Mouse (Mus musculus) urinary bladder, adult 18-20 months (tissue): Measurements from ENCODE around the gene Tesmin.

ENCODE experiments used
- DNase-seq, 2 experiments: peaks; one replicate each; pipeline ENCODE4 v3.0.0; 2022; ENCODE audit warnings: low spot score in 2 of 2, mixed read lengths in 2 of 2

Tesmin gene

GRCm38 (mm10) chr19:3440667-3441066 lies 52.0 kb downstream of the Tesmin start:
- no peak for DNase-seq

- DNase-seq: no peak
Measured at GRCm38 (mm10) chr19:3441092-3441491, 52.4 kb downstream of the Tesmin start.

GRCm38 (mm10) chr19:3447348-3447747 lies 58.7 kb downstream of the Tesmin start:
- no peak for DNase-seq

GRCm38 (mm10) chr19:3449248-3449647 lies 60.6 kb downstream of the Tesmin start:
- DNase-seq: no peak

GRCm38 (mm10) chr19:3450714-3451113 lies 62.1 kb downstream of the Tesmin start:
- no peak for DNase-seq

- DNase-seq: peak; percentile 34 to 35
Measured at GRCm38 (mm10) chr19:3451170-3451569, 62.5 kb downstream of the Tesmin start.

- no peak for DNase-seq
Measured at GRCm38 (mm10) chr19:3451649-3452048, 63.0 kb downstream of the Tesmin start.
